Mouse (Mus musculus) thymus, adult 18-20 months (tissue): Measurements from ENCODE around the gene Olfr205.
"Not testable (repeated sequence)": the region's sequence is repeated elsewhere in the genome, so short reads cannot be mapped to it uniquely, and the experiment has no call there.

ENCODE experiments used
- DNase-seq, 2 experiments: peaks; one replicate each; pipeline ENCODE4 v3.0.0; 2022; ENCODE audit warnings: mixed read lengths in 2 of 2

Olfr205 gene

DNA sequence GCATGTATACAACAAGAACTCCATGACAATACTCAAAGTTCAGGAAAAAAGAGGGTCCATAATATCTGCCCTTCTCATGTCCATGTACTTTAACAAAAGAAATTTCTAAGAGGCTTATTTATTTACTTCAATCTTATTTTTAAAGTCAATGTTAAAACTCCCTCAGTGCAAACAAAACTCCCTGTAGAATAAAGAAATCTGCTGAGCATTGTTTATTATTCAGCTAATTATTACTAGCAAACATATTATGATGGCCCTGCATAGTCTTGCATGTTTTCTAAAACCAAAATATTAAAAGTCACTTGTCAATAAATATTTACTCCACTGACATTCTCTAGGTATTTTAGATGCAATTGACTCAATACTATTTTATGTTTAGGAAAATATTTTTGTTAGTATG lies at the start of gene Olfr205:
Olfr205 (minus strand) TSS at position 101 of the 400 bp plus-strand sequence.
- no peak for DNase-seq

DNA sequence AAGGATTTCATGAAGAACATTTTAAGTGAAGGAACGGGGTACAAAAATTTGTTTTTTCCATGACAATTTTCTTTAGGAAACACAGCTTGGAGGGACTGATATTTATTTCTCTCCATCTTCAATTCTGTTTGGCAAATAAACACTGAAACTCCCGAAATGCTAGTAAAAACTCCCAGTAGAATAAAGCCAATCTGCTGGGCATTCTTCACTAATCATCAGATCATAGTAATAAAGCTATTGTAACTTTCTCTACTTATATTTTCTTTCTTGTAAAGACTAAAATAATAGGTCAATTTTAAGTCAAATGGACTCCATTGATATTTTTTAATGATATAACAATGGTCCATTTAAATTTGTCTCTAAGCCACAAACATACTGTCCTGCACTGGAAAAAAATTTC lies 33.0 kb upstream of the Olfr205 start, which contains the start of gene Olfr209:
Olfr209 (minus strand) TSS at position 101 of the 400 bp plus-strand sequence.
- no peak for DNase-seq

DNA sequence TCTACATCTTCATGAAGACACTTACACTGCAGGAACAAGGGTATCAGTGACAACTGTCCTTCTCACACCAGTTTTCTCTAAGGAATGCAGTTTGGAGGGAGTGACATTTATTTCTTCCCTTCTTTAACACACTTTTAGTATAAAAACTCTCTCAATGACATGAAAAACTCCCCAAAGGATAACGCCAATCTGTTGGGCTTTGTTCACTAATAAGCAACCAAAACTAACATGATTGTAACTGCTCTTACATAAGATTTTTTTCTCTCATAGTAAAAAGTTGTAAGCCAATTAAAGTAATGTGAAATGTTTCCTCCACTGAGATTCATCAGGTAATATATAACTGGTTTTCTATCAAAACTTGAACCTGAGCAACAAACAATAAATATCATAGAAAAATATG lies 18.2 kb upstream of the Olfr205 start, which contains the start of gene Olfr206:
Olfr206 (minus strand) TSS at position 101 of the 400 bp plus-strand sequence.
- DNase-seq, result no peak

DNA sequence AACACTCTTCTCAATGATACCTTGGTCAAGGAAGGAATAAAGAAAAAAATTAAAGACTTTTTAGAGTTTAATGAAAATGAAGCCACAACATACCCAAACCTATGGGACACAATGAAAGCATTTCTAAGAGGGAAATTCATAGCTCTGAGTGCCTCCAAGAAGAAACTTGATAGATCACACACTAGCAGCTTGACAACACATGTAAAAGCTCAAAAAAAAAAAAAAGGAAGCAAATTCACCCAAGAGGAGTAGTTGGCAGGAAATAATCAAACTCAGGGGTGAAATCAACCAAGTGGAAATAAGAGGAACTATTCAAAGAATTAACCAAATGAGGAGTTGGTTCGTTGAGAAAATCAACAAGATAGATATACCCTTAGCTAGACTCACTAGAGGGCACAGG lies 7.7 kb downstream of the Olfr205 start:
- not testable (repeated sequence) for DNase-seq

DNA sequence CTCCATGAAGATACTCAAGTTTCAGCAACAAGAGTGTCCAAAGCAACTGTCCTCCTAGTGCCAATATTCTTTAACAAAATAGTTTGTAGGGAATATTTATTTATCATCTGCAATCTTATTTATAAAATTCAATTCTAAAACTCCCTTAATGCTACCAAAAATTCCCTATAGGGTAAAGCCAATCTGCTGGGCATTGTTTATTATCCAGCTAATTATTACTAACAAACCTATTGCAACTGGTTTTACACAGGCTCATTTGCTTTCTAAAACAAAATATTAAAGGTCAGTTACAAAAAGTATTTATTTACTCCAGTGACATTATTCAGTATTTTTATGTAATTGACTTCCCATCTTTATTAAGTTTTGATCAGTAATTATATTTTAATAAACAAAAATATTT lies 12.8 kb downstream of the Olfr205 start, which contains the start of gene Olfr204:
Olfr204 (minus strand) TSS at position 101 of the 400 bp plus-strand sequence.
- DNase-seq, result no peak

DNA sequence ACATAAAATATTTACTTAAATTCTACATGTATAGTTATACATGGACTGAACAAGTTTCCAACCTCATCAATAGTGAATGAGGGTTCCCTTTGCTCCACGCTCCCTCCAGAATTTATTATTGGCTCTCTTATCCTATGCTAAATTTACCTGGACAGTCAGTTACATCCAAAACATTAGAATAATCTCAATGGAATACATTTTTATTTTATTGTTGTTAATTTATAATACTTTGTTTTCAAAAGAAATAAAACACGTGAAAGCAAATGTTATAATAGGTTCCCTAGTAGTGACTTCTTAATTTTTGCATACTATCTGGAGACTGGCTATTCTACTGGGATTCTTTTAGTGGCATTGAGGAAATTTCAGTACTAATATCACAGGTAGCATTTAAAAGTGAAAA lies 32.4 kb downstream of the Olfr205 start, which contains the start of gene Olfr203:
Olfr203 (plus strand) TSS at position 301 of the 400 bp plus-strand sequence.
- DNase-seq, result no peak

DNA sequence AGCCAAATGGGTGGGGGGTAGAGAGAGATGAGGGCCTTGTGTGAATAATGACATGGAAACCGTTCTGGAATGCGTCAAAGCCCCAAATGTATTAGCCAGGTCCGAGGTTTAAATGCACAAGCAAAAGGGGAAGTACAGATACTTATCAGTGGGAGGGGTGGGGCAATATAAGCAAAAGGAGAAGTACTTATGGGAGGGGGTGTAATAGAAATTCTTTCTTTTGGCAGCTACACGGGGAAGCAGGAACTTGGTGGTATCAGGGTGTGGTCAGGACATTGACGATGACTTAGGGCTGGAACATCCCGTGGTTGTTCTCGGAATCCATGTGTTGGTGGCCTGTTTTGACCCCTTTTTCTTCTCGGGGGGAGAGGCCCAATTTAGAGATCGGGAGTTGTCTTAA lies 43.4 kb downstream of the Olfr205 start:
- DNase-seq, result not testable (repeated sequence)

DNA sequence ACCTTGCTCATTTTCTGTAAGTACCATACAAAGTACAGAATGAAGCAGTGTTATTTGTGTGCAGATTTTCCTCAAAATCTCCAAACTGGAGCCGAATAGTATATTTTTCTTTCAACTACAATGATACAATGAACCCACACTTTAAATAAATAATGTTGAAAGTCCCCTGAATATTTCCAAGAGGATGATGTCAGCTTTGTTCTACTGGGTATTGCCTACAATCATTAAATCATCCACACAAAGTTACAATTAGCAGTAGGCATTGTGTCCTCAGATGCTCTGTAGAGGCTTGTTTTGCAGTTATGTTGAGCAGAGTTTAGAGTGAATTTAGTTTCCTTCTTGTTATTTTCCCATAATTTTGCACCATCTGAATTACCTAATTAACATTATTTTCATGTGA lies 44.2 kb downstream of the Olfr205 start, which contains the start of gene Olfr202:
Olfr202 (minus strand) TSS at position 101 of the 400 bp plus-strand sequence.
- DNase-seq, result no peak

DNA sequence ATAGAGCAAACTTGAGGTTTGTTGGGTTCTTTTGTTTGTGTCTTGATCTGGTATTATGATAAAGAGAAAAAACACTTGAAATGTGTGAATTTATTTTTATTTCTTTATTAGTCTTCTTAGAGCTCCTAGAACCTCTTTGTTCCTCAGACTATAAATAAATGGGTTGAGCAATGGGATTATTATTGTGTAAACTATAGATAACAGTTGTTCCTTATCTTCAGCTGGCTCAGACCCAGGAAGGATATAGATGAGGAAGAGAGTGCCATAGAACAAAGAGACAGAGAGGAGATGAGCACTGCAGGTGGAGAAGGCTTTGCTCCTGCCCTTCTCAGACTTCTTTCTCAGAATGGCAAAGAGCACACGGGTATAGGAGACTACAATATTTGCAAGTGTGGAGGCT lies 47.5 kb downstream of the Olfr205 start:
- DNase-seq, result no peak

DNA sequence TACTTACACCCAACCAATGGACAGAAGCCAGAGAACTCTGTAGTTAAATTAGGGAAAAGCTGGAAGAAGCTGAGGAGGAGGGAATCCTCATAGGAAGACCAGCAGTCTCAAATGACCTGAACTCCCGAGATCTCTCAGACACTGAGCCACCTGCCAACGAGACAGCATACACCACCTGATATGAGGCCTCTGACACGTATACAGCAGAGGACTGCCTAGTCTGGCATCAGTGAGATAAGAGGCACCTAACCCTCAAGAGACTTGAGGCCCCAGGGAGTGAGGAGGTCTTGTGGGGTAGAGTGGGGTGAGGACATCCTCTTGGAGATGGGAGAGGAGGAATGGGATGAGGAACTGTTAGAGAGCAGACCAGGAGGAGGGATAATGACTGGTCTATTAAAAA lies 50.4 kb downstream of the Olfr205 start:
- DNase-seq, result no peak
